Mouse (Mus musculus) kidney, postnatal 0 days (tissue): ENCODE data around the gene Uba2. TPM values are rescaled to one million over a fixed set of nuclear protein-coding genes. Genes with fewer than 3 reads are reported as not detected.

ENCODE experiments used
- ATAC-seq: fragments of 200-750 bp; cut with Nextera tagmentation; replicated peaks from 2 replicates; pipeline ENCODE4 v1.8.0; 2017; ENCODE audit warnings: low read depth, moderate number of reproducible peaks, moderate TSS enrichment, moderate library complexity; ENCODE audit not compliant: low FRiP score
- DNase-seq: peaks from one replicate; pipeline ENCODE4 v3.0.0-alpha.2; 2016; ENCODE audit warnings: low spot score
- H3K27ac ChIP-seq: fragments of 300-500 bp; sonication (generic); 2 replicates; pipeline ENCODE4 v1.5.1; 2014; ENCODE audit warnings: mild to moderate bottlenecking
- H3K27me3 ChIP-seq: fragments of 300-500 bp; sonication (generic); 2 replicates; pipeline ENCODE4 v1.6.1; 2014; ENCODE audit warnings: low read length, mixed read lengths; ENCODE audit not compliant: insufficient read depth
- H3K36me3 ChIP-seq: fragments of 300-500 bp; sonication (generic); 2 replicates; pipeline ENCODE4 v1.6.1; 2014; ENCODE audit warnings: low read length, mixed read lengths; ENCODE audit not compliant: insufficient read depth
- H3K4me1 ChIP-seq: fragments of 300-500 bp; sonication (generic); replicated peaks from 2 replicates; pipeline ENCODE4 v1.6.1; 2014; ENCODE audit warnings: antibody characterized with exemption, low read length, mixed read lengths; ENCODE audit not compliant: insufficient read depth
- H3K4me2 ChIP-seq: fragments of 300-500 bp; sonication (generic); 2 replicates; pipeline ENCODE4 v1.6.1; 2014; ENCODE audit warnings: mild to moderate bottlenecking, low read length, moderate library complexity, mixed read lengths
- H3K4me3 ChIP-seq: fragments of 300-500 bp; sonication (generic); replicated peaks from 2 replicates; pipeline ENCODE4 v1.5.1; 2014; ENCODE audit warnings: low read depth, low read length
- H3K9ac ChIP-seq: fragments of 300-500 bp; sonication (generic); 2 replicates; pipeline ENCODE4 v1.6.1; 2014; ENCODE audit warnings: low read depth, low read length
- H3K9me3 ChIP-seq: fragments of 300-500 bp; sonication (generic); replicated peaks from 2 replicates; pipeline ENCODE4 v1.6.1; 2016; ENCODE audit warnings: low read length, inconsistent platforms, mixed read lengths
- CTCF ChIP-seq: IDR thresholded peaks from 2 replicates; pipeline ENCODE4 v1.5.1; 2016; ENCODE audit warnings: antibody characterized with exemption, low read depth, mild to moderate bottlenecking, moderate library complexity
- WGBS: fragments of 180-500 bp; shearing (Covaris S2); extraction: QIAGEN DNeasy Blood & Tissue Kit; methylation state at CpG from one replicate; pipeline ENCODE4 v1.1.7; 2014; 5-methylcytosine and 5-hydroxymethylcytosine counted together
- polyA plus RNA-seq: library from polyadenylated mRNA; unstranded; fragments of >200 nt; fragmentation: Nextera tagmentation; extraction: Ambion mirVana; gene quantifications from 2 replicates; pipeline ENCODE4 v1.2.1, GENCODE M21; 2015

Gene Uba2
- polyA plus RNA-seq, 1 experiment from 2014 or later: 133 TPM

- ATAC-seq (peak; percentile 96), DNase-seq (peak; percentile 93)
- no peak for TF ChIP-seq CTCF
- WGBS: 11% methylated on average over 30 of the region's 30 CpGs
- Histone ChIP-seq H3K9me3 (no peaks in the 10 kb centered on the region), H3K27me3 (no peaks in the 10 kb centered on the region), H3K9ac (peak overlapping the region; percentile 90), H3K36me3 (peaks cover 10% of the 10 kb centered on the region; the same call in 1 of the 2 replicates), H3K4me3 (peak overlapping the region; percentile 72), H3K27ac (peak overlapping the region; percentile 81), H3K4me1 (no peaks in the 10 kb centered on the region), H3K4me2 (peak overlapping the region; percentile 67)
These were observed 738 bp downstream of the Uba2 start for GRCm38 (mm10) chr7:34168470-34169251.

DNA sequence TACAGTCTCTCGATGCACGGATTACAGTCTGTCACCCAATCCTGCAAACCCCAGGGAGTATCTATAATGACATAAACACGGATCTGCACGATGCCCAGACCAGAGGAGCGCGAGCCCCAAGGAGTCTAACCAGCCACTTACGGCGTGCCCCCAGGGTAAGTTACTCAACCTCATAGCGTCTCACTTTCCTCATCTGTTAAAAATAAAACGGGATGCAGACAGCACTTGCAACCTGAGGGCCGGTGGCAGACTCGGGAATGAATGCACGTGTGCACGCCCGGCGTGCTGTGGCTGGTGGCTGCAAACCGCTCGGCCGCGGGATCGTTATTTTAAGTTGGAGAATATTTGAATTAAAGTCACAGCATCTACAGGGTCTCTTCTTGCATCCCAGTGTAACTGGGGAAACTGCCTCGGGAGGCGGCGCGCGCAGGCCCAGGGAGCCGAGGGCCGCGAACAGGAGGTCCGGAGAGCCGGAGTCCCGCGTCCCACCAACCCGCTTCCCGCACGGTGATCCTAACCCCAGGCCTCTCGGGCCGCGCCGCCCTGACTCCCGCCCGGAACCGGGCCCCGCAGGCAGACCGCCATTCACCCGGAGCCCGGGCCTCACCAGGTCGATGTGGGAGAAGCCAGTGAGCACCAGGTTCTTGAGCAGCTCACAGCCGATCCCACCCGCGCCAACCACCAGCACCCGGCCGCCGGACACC, 1.5 kb downstream of the Uba2 start:
- TF ChIP-seq CTCF: no peak
- peak; percentile 45 for DNase-seq

GRCm38 (mm10) chr7:34166850-34167249, 2.5 kb downstream of the Uba2 start:
- TF ChIP-seq CTCF: peak; percentile 58
- Histone ChIP-seq H3K36me3 (peaks cover 21% of the 10 kb centered on the region), H3K4me3 (no peak overlapping the region), H3K9me3 (no peaks in the 10 kb centered on the region), H3K27me3 (no peaks in the 10 kb centered on the region), H3K4me2 (no peak overlapping the region), H3K9ac (no peak overlapping the region), H3K27ac (no peak overlapping the region), H3K4me1 (no peaks in the 10 kb centered on the region)
- ATAC-seq: no peak
- peak; percentile 54 for DNase-seq
- 48% methylated on average over 4 of the region's 4 CpGs for WGBS

More for the DNA sequence above, 1.5 kb downstream of the Uba2 start:
- Histone ChIP-seq H3K4me1 (no peaks in the 10 kb centered on the region), H3K36me3 (peaks cover 14% of the 10 kb centered on the region; the same call in 1 of the 2 replicates), H3K9me3 (no peaks in the 10 kb centered on the region), H3K4me3 (peak overlapping the region; percentile 72), H3K27me3 (no peaks in the 10 kb centered on the region), H3K9ac (peak overlapping the region; percentile 90), H3K4me2 (peak overlapping the region; percentile 67), H3K27ac (peak overlapping the region; percentile 81)
- under 1% methylated on average over 54 of the region's 54 CpGs for WGBS
- ATAC-seq: peak; percentile 82

DNA sequence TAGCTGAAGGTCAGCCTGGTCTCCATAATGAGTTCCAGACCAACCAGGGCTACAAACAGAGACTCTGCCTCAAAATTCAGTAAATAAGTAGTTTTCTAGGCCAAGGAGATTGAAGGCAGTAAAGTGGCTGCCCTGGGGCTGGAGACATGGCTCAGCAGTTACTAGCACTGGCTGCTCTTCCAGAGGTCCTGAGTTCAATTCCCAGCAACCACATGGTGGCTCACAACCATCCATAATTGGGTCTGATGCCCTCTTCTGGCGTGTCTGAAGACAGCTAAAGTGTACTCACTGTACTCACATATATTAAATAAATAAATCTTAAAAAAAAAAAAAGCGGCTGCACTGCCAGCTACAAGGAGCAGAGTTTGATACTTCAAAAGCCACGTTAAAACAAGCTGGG, 3.4 kb downstream of the Uba2 start:
- 80% methylated on average over 3 of the region's 3 CpGs for WGBS
- Histone ChIP-seq H3K27ac (no peak overlapping the region), H3K36me3 (peaks cover 30% of the 10 kb centered on the region), H3K9ac (no peak overlapping the region), H3K9me3 (no peaks in the 10 kb centered on the region), H3K4me1 (no peaks in the 10 kb centered on the region), H3K4me2 (no peak overlapping the region), H3K27me3 (no peaks in the 10 kb centered on the region), H3K4me3 (no peak overlapping the region)
- DNase-seq (no peak), ATAC-seq (no peak)
- TF ChIP-seq CTCF: peak; percentile 16; the same call in 1 of the 2 replicates

GRCm38 (mm10) chr7:34164671-34165070, 4.7 kb downstream of the Uba2 start:
- no peak overlapping the region for H3K27ac ChIP-seq
- DNase-seq (no peak), ATAC-seq (no peak)
- 91% methylated on average over 7 of the region's 7 CpGs for WGBS
- H3K4me2 ChIP-seq: no peak overlapping the region
- no peaks in the 10 kb centered on the region for H3K4me1 ChIP-seq
- no peaks in the 10 kb centered on the region for H3K9me3 ChIP-seq
- no peaks in the 10 kb centered on the region for H3K27me3 ChIP-seq
- H3K4me3 ChIP-seq: no peak overlapping the region
- no peak overlapping the region for H3K9ac ChIP-seq
- H3K36me3 ChIP-seq: peaks cover 41% of the 10 kb centered on the region
- no peak for TF ChIP-seq CTCF

DNA sequence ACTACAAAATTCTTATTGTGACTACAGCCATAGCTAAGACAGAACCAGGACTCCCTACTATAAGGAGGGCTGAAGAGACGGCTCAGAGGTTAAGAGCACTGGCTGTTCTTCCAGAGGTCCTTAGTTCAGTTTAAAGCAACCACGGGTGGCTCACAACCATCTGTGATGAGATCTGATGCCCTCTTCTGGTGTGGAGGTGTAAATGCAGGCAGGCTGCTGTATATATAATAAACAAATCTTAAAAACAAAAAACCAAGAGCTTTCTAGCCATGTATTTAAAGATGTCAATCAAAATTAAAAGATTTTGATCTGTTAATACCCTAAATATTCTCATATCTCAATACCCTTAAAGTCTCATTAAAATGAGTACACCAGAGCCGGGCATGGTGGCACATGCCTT, 10.2 kb downstream of the Uba2 start:
- Histone ChIP-seq H3K4me3 (no peak overlapping the region), H3K27ac (no peak overlapping the region), H3K4me1 (no peaks in the 10 kb centered on the region), H3K36me3 (peaks cover 78% of the 10 kb centered on the region), H3K9ac (no peak overlapping the region), H3K9me3 (no peaks in the 10 kb centered on the region), H3K27me3 (no peaks in the 10 kb centered on the region), H3K4me2 (no peak overlapping the region)
- ATAC-seq (no peak), DNase-seq (no peak)
- TF ChIP-seq CTCF: no peak
- 90% methylated on average over 3 of the region's 3 CpGs for WGBS
